Mouse (Mus musculus) embryonic facial prominence, embryonic 14.5 days (tissue): ENCODE measurements around the gene Tubb4a. TPM values are rescaled to one million over a fixed set of nuclear protein-coding genes. Genes with fewer than 3 reads are reported as not detected.

Experiments used
- ATAC-seq: fragments of 200-750 bp; cut with Nextera tagmentation; 2 replicates; pipeline ENCODE4 v1.8.0; 2017; ENCODE audit warnings: low read depth, moderate number of reproducible peaks, moderate TSS enrichment
- DNase-seq: peaks from one replicate; pipeline ENCODE4 v3.0.0-alpha.2; 2015; ENCODE audit warnings: low spot score
- H3K27ac ChIP-seq: fragments of 300-500 bp; sonication (generic); replicated peaks from 2 replicates; pipeline ENCODE4 v1.5.1; 2014; ENCODE audit warnings: low read depth, mild to moderate bottlenecking, low read length, moderate library complexity
- H3K27me3 ChIP-seq: fragments of 300-500 bp; sonication (generic); replicated peaks from 2 replicates; pipeline ENCODE4 v1.6.1; 2014; ENCODE audit warnings: low read length; ENCODE audit not compliant: control insufficient read depth, insufficient read depth
- H3K36me3 ChIP-seq: fragments of 300-500 bp; sonication (generic); 2 replicates; pipeline ENCODE4 v1.6.1; 2014; ENCODE audit warnings: low read length, mixed read lengths; ENCODE audit not compliant: control insufficient read depth, insufficient read depth
- H3K4me1 ChIP-seq: fragments of 300-500 bp; sonication (generic); 2 replicates; pipeline ENCODE4 v1.6.1; 2014; ENCODE audit warnings: antibody characterized with exemption, low read length; ENCODE audit not compliant: control insufficient read depth, insufficient read depth
- H3K4me2 ChIP-seq: fragments of 300-500 bp; sonication (generic); 2 replicates; pipeline ENCODE4 v1.6.1; 2014; ENCODE audit warnings: low read depth, mild to moderate bottlenecking, low read length, moderate library complexity, mixed read lengths
- H3K4me3 ChIP-seq: fragments of 300-500 bp; sonication (generic); 2 replicates; pipeline ENCODE4 v1.5.1; 2014; ENCODE audit warnings: low read depth, mild to moderate bottlenecking, low read length
- H3K9ac ChIP-seq: fragments of 300-500 bp; sonication (generic); 2 replicates; pipeline ENCODE4 v1.6.1; 2014; ENCODE audit warnings: low read depth, mild to moderate bottlenecking, low read length, moderate library complexity, mixed read lengths
- H3K9me3 ChIP-seq: fragments of 300-500 bp; sonication (generic); 2 replicates; pipeline ENCODE4 v1.6.1; 2016; ENCODE audit warnings: low read length; ENCODE audit not compliant: control insufficient read depth
- WGBS: fragments of 180-500 bp; shearing (Covaris S2); extraction: QIAGEN DNeasy Blood & Tissue Kit; methylation state at CpG from one replicate; pipeline ENCODE4 v1.1.7; 2014; 5-methylcytosine and 5-hydroxymethylcytosine counted together
- polyA plus RNA-seq: library from polyadenylated mRNA; unstranded; fragments of >200 nt; fragmentation: Nextera tagmentation; extraction: Ambion mirVana; gene quantifications from 2 replicates; pipeline ENCODE4 v1.2.1, GENCODE M21; 2014

Gene Tubb4a
- polyA plus RNA-seq, 1 experiment from 2014 or later: 22.9 TPM

DNA sequence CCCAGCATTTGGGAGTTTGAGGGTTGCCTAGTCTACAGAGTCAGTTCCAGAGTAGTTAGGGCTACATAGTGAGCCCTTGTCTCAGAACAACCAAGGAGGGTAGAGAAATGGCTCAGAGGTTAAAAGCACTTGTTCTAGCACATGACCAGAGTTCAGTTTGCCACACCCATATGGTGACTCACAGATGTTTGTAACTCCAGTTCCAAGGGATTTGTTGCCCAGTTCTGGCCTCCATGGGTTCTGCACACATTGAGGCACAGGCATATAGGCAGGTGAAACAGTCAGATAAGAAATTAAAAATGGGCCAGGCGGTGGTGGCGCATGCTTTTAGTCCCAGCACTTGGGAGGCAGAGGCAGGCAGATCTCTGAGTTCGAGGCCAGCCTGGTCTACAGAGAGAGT lies 6.6 kb upstream of the Tubb4a start:
- Histone ChIP-seq H3K4me1 (0 out of 2 replicates have a peak, but pooled peaks cover 4% of the 10 kb centered on the region), H3K4me3 (no peak overlapping the region), H3K9ac (no peak overlapping the region), H3K27me3 (no peaks in the 10 kb centered on the region), H3K27ac (no peak overlapping the region), H3K9me3 (no peaks in the 10 kb centered on the region), H3K4me2 (no peak overlapping the region), H3K36me3 (no peaks in the 10 kb centered on the region)
- DNase-seq: no peak
- WGBS: 93% methylated on average over 3 of the region's 3 CpGs
- no peak for ATAC-seq

DNA sequence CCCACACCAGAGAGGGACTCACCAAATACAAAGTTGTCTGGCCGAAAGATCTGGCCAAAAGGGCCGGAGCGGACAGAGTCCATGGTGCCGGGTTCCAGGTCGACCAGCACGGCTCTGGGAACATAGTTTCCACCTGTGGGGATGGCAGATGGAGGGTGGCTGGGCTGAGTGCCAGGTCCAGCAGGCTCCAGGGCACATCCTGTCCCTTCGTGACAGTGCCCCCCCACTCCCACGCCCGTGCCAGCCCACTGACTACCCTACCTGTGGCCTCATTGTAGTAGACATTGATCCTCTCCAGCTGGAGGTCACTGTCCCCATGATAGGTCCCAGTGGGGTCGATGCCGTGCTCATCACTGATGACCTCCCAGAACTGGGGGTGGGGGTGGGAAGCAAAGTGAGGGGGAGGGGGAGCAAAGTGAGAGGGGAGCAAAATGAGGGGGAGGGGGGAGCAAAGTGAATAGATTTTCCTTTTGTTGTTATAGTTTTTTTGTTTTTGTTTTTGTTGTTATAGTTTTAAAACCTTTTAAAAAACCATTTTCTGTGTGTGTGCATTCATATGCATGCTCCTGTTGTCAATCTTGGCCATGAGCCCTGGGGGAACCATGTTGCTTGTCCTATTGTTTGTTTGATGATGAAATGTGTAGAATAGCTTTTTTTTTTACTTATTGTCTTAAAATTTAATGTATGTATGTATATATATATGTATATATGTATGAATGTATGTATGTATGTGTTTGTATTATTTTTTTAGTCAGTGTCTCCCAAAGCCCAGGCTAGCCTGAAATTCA lies 1.4 kb downstream of the Tubb4a start:
- Histone ChIP-seq H3K4me1 (peaks cover 7% of the 10 kb centered on the region; the same call in 1 of the 2 replicates), H3K36me3 (no peaks in the 10 kb centered on the region), H3K9me3 (no peaks in the 10 kb centered on the region), H3K4me2 (no peak overlapping the region; the same call in 1 of the 2 replicates), H3K4me3 (no peak overlapping the region), H3K9ac (no peak overlapping the region), H3K27me3 (peaks cover 13% of the 10 kb centered on the region; the same call in 1 of the 2 replicates), H3K27ac (no peak overlapping the region)
- WGBS: 88% methylated on average over 11 of the region's 11 CpGs
- DNase-seq (no peak), ATAC-seq (no peak)

DNA sequence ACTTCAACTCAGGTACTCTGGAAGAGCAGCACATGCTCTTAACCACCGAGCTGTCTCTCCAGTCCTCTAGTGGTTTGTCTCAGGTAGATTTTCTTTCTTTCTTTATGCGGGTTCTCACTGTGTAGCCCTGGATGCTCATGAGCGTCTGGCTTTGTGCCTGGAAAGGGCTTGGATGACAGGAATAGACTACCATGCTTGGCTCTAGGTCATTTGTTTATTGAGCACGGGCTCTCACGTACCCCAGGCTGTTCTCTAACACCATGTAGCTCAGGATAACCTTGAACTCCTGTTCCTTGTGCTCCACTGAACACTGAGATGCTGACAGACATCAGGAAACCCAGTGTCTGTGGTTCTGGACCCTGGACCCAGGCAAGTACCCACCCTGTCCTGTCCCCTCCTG lies 5.1 kb downstream of the Tubb4a start:
- Histone ChIP-seq H3K36me3 (no peaks in the 10 kb centered on the region), H3K27me3 (peaks cover 3% of the 10 kb centered on the region; the same call in 1 of the 2 replicates), H3K9ac (no peak overlapping the region), H3K9me3 (no peaks in the 10 kb centered on the region), H3K27ac (no peak overlapping the region), H3K4me2 (no peak overlapping the region), H3K4me3 (no peak overlapping the region), H3K4me1 (peaks cover 5% of the 10 kb centered on the region; the same call in 1 of the 2 replicates)
- DNase-seq (no peak), ATAC-seq (no peak)
- WGBS: 75% methylated on average over 5 of the region's 5 CpGs

DNA sequence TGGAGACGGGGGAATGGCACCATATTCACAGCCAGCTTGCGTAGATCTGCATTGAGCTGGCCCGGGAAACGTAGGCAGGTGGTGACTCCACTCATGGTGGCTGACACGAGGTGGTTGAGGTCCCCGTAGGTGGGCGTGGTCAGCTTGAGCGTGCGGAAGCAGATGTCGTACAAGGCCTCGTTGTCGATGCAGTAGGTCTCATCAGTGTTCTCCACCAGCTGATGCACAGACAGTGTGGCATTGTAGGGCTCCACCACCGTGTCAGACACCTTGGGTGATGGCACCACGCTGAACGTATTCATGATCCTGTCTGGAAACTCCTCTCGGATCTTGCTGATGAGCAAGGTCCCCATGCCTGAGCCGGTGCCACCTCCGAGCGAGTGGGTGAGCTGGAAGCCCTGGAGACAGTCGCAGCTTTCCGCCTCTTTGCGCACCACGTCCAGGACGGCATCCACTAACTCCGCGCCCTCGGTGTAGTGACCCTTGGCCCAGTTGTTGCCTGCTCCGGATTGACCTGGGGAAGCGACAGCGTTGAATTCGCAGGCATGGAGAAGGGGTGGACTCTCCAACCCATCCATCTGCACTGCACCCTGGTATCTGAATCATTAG lies 6.2 kb downstream of the Tubb4a start:
- ATAC-seq: no peak
- H3K4me2 ChIP-seq: no peak overlapping the region
- H3K4me3 ChIP-seq: no peak overlapping the region
- WGBS: 95% methylated on average over 29 of the region's 31 CpGs
- DNase-seq: no peak
- no peaks in the 10 kb centered on the region for H3K36me3 ChIP-seq
- H3K4me1 ChIP-seq: no peaks in the 10 kb centered on the region
- H3K27ac ChIP-seq: no peak overlapping the region
- no peaks in the 10 kb centered on the region for H3K27me3 ChIP-seq
- H3K9me3 ChIP-seq: no peaks in the 10 kb centered on the region
- H3K9ac ChIP-seq: no peak overlapping the region

DNA sequence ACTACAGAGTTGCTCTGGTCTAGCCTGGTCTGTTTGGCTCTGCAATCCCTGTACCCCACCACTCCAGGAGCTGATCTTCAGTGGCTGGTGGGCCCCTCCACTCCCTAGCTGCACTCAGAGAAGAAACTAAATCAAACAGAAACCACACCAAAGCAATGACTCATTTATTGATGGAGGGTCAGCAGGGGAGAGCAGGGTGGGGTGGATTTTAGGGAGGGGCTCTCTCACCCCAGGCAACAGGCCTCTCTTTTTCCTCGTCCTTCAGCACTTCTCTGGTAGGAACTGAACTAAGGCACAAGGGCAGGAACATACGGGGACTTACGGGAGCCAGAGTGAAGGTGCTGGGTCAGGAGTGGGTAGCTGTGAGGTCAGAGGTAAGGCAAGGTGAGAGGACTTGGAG lies 7.7 kb downstream of the Tubb4a start:
- Histone ChIP-seq H3K36me3 (no peaks in the 10 kb centered on the region), H3K4me2 (no peak overlapping the region), H3K4me1 (no peaks in the 10 kb centered on the region), H3K27me3 (no peaks in the 10 kb centered on the region), H3K27ac (no peak overlapping the region), H3K9me3 (no peaks in the 10 kb centered on the region), H3K9ac (no peak overlapping the region), H3K4me3 (no peak overlapping the region)
- 61% methylated on average over 3 of the region's 3 CpGs for WGBS
- DNase-seq: no peak
- no peak for ATAC-seq

DNA sequence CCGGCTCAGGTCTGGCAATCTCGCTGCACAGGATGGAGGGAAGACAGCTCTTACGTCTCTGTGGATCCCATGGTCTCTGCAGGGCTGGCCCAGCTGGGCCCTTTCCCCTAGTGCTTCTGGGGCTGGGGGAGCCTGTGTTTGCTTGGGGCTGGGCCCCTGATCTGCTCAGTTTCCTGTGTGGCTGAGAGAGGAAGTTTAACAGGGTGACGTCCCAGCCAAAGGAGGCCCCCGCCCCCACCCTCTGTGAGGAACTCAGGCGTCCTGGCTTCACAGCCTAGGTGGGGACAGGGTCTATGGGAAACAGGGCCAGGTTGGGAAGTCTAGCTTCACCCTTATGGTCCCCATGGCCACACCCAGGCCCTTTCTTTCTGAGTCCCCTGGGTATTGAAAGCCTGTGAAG lies 9.2 kb downstream of the Tubb4a start, which contains the start of gene Dennd1c:
TSS of gene Dennd1c (minus strand) at position 179 of the 400 bp plus-strand sequence.
- no peak within 1 kb of the TSS for H3K4me3 ChIP-seq
- 49% methylated on average over 6 of the region's 6 CpGs for WGBS

DNA sequence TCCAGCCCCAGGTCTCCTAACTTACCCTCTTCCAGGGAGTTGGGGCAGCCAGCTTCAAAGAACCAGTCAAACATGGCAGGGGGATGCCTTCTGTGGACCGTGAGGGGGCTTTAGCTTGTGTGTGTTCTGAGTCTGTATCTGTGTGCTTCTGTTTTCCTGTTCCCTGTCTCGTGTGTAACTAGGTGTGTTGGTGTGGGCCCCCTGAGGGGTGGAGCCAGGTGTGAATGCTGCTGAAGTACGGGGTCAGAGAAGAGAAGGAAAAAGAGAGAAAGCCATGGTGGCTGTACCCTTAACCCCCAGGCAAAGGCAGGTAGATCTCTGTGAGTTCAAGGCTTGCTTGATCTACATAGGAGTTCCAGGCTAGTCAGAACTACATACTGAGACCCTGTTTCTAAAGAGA lies 10.7 kb downstream of the Tubb4a start:
- Histone ChIP-seq H3K36me3 (no peaks in the 10 kb centered on the region), H3K27me3 (no peaks in the 10 kb centered on the region), H3K4me2 (no peak overlapping the region), H3K4me3 (no peak overlapping the region), H3K9ac (no peak overlapping the region), H3K4me1 (no peaks in the 10 kb centered on the region), H3K9me3 (no peaks in the 10 kb centered on the region), H3K27ac (no peak overlapping the region)
- DNase-seq (no peak), ATAC-seq (no peak)
- 65% methylated on average over 3 of the region's 3 CpGs for WGBS

More for the DNA sequence above, 9.2 kb downstream of the Tubb4a start, which contains the start of gene Dennd1c:
- Histone ChIP-seq H3K36me3 (no peaks in the 10 kb centered on the region), H3K27ac (no peak within 1 kb of the TSS), H3K27me3 (no peaks in the 10 kb centered on the region), H3K4me2 (no peak within 1 kb of the TSS), H3K9ac (no peak within 1 kb of the TSS), H3K4me1 (no peaks in the 10 kb centered on the region), H3K9me3 (no peaks in the 10 kb centered on the region)
- no peak for DNase-seq
- peak; percentile 22; the same call in 1 of the 2 replicates for ATAC-seq

DNA sequence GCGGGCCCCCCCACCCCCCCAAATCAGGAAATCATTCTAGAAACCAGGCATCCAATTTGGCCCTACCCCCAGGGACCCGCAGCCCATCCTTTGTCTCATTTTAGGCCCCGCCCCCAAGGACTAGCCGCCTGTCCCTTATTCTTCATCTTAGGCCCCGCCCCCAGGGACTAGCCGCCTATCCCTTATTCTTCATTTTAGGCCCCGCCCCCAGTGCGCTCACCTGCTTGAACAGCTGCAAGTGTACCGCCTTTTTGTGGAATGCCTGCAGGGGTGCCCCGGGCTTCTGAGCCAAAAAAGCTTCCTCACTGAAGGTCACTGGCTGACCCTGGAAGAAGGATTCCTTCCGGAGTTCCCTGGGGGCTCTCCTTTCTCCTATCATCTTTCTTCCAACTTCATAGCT lies 16.9 kb downstream of the Tubb4a start:
- DNase-seq: peak; percentile 90
- under 1% methylated on average over 8 of the region's 11 CpGs for WGBS
- H3K9me3 ChIP-seq: no peaks in the 10 kb centered on the region
- no peak overlapping the region; the same call in 1 of the 2 replicates for H3K4me3 ChIP-seq
- H3K4me2 ChIP-seq: 0 out of 2 replicates have a peak overlapping the region, but pooled peaks have one; percentile 11
- H3K9ac ChIP-seq: no peak overlapping the region
- no peaks in the 10 kb centered on the region; the same call in 1 of the 2 replicates for H3K27me3 ChIP-seq
- H3K27ac ChIP-seq: no peak overlapping the region
- no peaks in the 10 kb centered on the region for H3K4me1 ChIP-seq
- peak; percentile 83 for ATAC-seq
- no peaks in the 10 kb centered on the region for H3K36me3 ChIP-seq
